Mouse (Mus musculus) ES-Bruce4 (cell line): ENCODE measurements around the gene Armc6.

Experiments
- CTCF ChIP-seq: IDR thresholded peaks from one replicate; pipeline ENCODE4 v1.8.1; 2011; ENCODE audit warnings: low read depth, low read length
- POLR2A ChIP-seq: IDR thresholded peaks from one replicate; pipeline ENCODE4 v1.8.1; 2011; ENCODE audit warnings: low read length; ENCODE audit not compliant: insufficient read depth

DNA sequence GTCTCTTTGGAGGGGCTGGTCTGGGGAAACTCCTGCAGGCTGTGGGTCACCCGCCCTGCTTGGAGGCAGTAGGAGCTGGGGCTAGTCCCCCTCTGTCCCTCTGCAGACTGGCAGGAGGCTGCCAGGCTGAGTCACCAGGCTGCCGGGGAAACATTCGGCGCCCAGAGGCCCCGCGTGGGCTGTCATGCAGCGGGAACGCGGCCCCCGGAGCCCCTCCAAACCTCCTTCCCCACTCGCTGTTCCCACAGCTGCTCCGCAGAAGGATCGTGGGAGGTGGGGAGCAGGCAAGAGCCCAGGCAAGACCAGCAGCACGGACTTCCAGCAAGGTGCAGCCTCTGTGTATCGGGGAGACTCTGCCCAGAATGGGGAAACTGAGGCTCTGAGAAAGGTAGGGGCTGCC, 43.9 kb upstream of the Armc6 start:
- TF ChIP-seq CTCF (no peak), POLR2A (no peak)
